Mouse (Mus musculus) kidney, embryonic 15.5 days (tissue): ENCODE measurements around the gene Ipo11. TPM values are rescaled to one million over a fixed set of nuclear protein-coding genes. Genes with fewer than 3 reads are reported as not detected.

Experiments used
- ATAC-seq: fragments of 200-750 bp; cut with Nextera tagmentation; replicated peaks from 2 replicates; pipeline ENCODE4 v1.8.0; 2017; ENCODE audit warnings: moderate TSS enrichment; ENCODE audit not compliant: low FRiP score
- H3K27ac ChIP-seq: fragments of 300-500 bp; sonication (generic); 2 replicates; pipeline ENCODE4 v1.5.1; 2015; ENCODE audit warnings: mild to moderate bottlenecking, inconsistent platforms
- H3K27me3 ChIP-seq: fragments of 300-500 bp; sonication (generic); 2 replicates; pipeline ENCODE4 v1.6.1; 2015; ENCODE audit warnings: inconsistent platforms
- H3K36me3 ChIP-seq: fragments of 300-500 bp; sonication (generic); 2 replicates; pipeline ENCODE4 v1.6.1; 2015; ENCODE audit warnings: inconsistent platforms
- H3K4me1 ChIP-seq: fragments of 300-500 bp; sonication (generic); 2 replicates; pipeline ENCODE4 v1.6.1; 2015; ENCODE audit warnings: inconsistent platforms
- H3K4me2 ChIP-seq: fragments of 300-500 bp; sonication (generic); 2 replicates; pipeline ENCODE4 v1.6.1; 2015; ENCODE audit warnings: moderate library complexity, mild to moderate bottlenecking, inconsistent platforms
- H3K4me3 ChIP-seq: fragments of 300-500 bp; sonication (generic); replicated peaks from 2 replicates; pipeline ENCODE4 v1.5.1; 2015; ENCODE audit warnings: mild to moderate bottlenecking, inconsistent platforms
- H3K9ac ChIP-seq: fragments of 300-500 bp; sonication (generic); 2 replicates; pipeline ENCODE4 v1.6.1; 2015; ENCODE audit warnings: mild to moderate bottlenecking, inconsistent platforms
- H3K9me3 ChIP-seq: fragments of 300-500 bp; sonication (generic); replicated peaks from 2 replicates; pipeline ENCODE4 v1.6.1; 2016; ENCODE audit warnings: inconsistent platforms
- WGBS: fragments of 180-500 bp; shearing (Covaris S2); methylation state at CpG from one replicate; pipeline ENCODE4 v1.1.7; 2015; ENCODE audit warnings: mixed read lengths; 5-methylcytosine and 5-hydroxymethylcytosine counted together
- polyA plus RNA-seq: library from polyadenylated mRNA; unstranded; fragments of >200 nt; fragmentation: Nextera tagmentation; extraction: Ambion mirVana; gene quantifications from 2 replicates; pipeline ENCODE4 v1.2.1, GENCODE M21; 2015

Ipo11 gene
- polyA plus RNA-seq, 1 experiment from 2014 or later, result 76.8 TPM

- 66% methylated on average over 5 of the region's 5 CpGs for WGBS
- no peak for ATAC-seq
- H3K36me3 ChIP-seq, result no peaks in the 10 kb centered on the region
Measured at GRCm38 (mm10) chr13:106746823-106747222, 189.9 kb downstream of the Ipo11 start.

GRCm38 (mm10) chr13:106745201-106745600, 191.6 kb downstream of the Ipo11 start:
- H3K27ac ChIP-seq, result no peak overlapping the region
- no peak overlapping the region for H3K4me2 ChIP-seq
- H3K27me3 ChIP-seq, result no peaks in the 10 kb centered on the region
- no peak for ATAC-seq
- WGBS, result 69% methylated on average over 6 of the region's 6 CpGs
- no peak overlapping the region for H3K9ac ChIP-seq
- no peak overlapping the region for H3K4me3 ChIP-seq
- H3K36me3 ChIP-seq, result no peaks in the 10 kb centered on the region
- no peaks in the 10 kb centered on the region for H3K4me1 ChIP-seq
- H3K9me3 ChIP-seq, result no peaks in the 10 kb centered on the region

More at GRCm38 (mm10) chr13:106746823-106747222, 189.9 kb downstream of the Ipo11 start:
- no peak overlapping the region for H3K4me2 ChIP-seq
- no peak overlapping the region for H3K9ac ChIP-seq
- no peaks in the 10 kb centered on the region for H3K27me3 ChIP-seq
- H3K4me1 ChIP-seq, result no peaks in the 10 kb centered on the region
- no peak overlapping the region for H3K4me3 ChIP-seq
- no peaks in the 10 kb centered on the region for H3K9me3 ChIP-seq
- H3K27ac ChIP-seq, result no peak overlapping the region

Other genes with a start within 250 kb of the Ipo11 start
- gene Dimt1, start 10.2 kb upstream of the Ipo11 start, polyA plus RNA-seq, result 42.3 and 45.9 TPM in 2 replicates
- gene Kif2a, start 85.2 kb upstream of the Ipo11 start, polyA plus RNA-seq, result 15.5 TPM in 2 replicates